Mouse (Mus musculus) spleen, adult 2 months (tissue): Measurements from ENCODE around the gene Il21r. TPM values are rescaled to one million over a fixed set of nuclear protein-coding genes. Genes with fewer than 3 reads are reported as not detected.

ENCODE experiments used
- DNase-seq, 2 experiments: peaks; one replicate each; pipeline versions ENCODE4 v3.0.0 to v3.0.0-alpha.2; 2012 to 2021; ENCODE audit warnings: low spot score in 2 of 2, low read depth in 1 of 2
- H3K27ac ChIP-seq: fragments of 200-500 bp; 2 replicates; pipeline ENCODE4 v1.5.1; 2012; ENCODE audit warnings: low read length, inconsistent platforms; ENCODE audit not compliant: insufficient read depth
- H3K27me3 ChIP-seq: fragments of 200-500 bp; 2 replicates; pipeline ENCODE4 v1.6.1; 2012; ENCODE audit warnings: mild to moderate bottlenecking, moderate library complexity, low read length, inconsistent platforms; ENCODE audit not compliant: control insufficient read depth, insufficient read depth
- H3K36me3 ChIP-seq: fragments of 200-500 bp; 2 replicates; pipeline ENCODE4 v1.6.1; 2012; ENCODE audit warnings: mild to moderate bottlenecking, low read length, inconsistent platforms; ENCODE audit not compliant: control insufficient read depth, insufficient read depth
- H3K4me1 ChIP-seq: fragments of 200-500 bp; 2 replicates; pipeline ENCODE4 v1.6.1; 2011; ENCODE audit warnings: inconsistent platforms; ENCODE audit not compliant: control insufficient read depth, insufficient read depth, insufficient read length
- H3K4me3 ChIP-seq: fragments of 200-500 bp; 2 replicates; pipeline ENCODE4 v1.5.1; 2011; ENCODE audit warnings: mild to moderate bottlenecking, inconsistent platforms; ENCODE audit not compliant: insufficient read depth, insufficient read length; ENCODE audit errors: extremely low read depth
- CTCF ChIP-seq: fragments of 200-500 bp; IDR thresholded peaks from 2 replicates; pipeline ENCODE4 v1.5.1; 2011; ENCODE audit warnings: mild to moderate bottlenecking, inconsistent platforms; ENCODE audit not compliant: insufficient read depth, insufficient read length, insufficient replicate concordance; ENCODE audit errors: extremely low read depth
- POLR2A ChIP-seq: fragments of 200-500 bp; IDR thresholded peaks from 2 replicates; pipeline ENCODE4 v1.6.1; 2011; ENCODE audit warnings: low read depth, low read length, inconsistent platforms
- WGBS: fragments of 180-500 bp; shearing (Covaris S2); methylation state at CpG from one replicate; pipeline ENCODE4 v1.1.7; 2018; 5-methylcytosine and 5-hydroxymethylcytosine counted together
- polyA plus RNA-seq: library from polyadenylated mRNA; depleted of rRNA; stranded (reverse); fragments of >200 nt; gene quantifications from 2 replicates; pipeline ENCODE4 v1.2.3, GENCODE M21; 2012

Il21r gene
- polyA plus RNA-seq, 1 experiment: 138 TPM

- Histone ChIP-seq H3K27me3 (no peaks in the 10 kb centered on the region), H3K27ac (no peak overlapping the region), H3K4me1 (peaks cover 24% of the 10 kb centered on the region), H3K4me3 (no peak overlapping the region), H3K36me3 (peaks cover 57% of the 10 kb centered on the region)
- 81% methylated on average over 11 of the region's 11 CpGs for WGBS
- no peak for TF ChIP-seq CTCF
- TF ChIP-seq POLR2A: no peak
- DNase-seq: no peak
Observed at GRCm38 (mm10) chr7:125564316-125565024, 38.8 kb upstream of the Il21r start.

GRCm38 (mm10) chr7:125565516-125566285 is 37.5 kb upstream of the Il21r start:
- peaks cover 60% of the 10 kb centered on the region for H3K36me3 ChIP-seq
- H3K4me1 ChIP-seq: peaks cover 11% of the 10 kb centered on the region; the same call in 1 of the 2 replicates
- no peak overlapping the region for H3K27ac ChIP-seq
- no peak for DNase-seq
- WGBS: 82% methylated on average over 12 of the region's 12 CpGs
- no peak for TF ChIP-seq CTCF
- H3K4me3 ChIP-seq: no peak overlapping the region
- no peaks in the 10 kb centered on the region for H3K27me3 ChIP-seq

- H3K4me3 ChIP-seq: no peak overlapping the region
- H3K27ac ChIP-seq: no peak overlapping the region
- 76% methylated on average over 2 of the region's 2 CpGs for WGBS
- no peak for TF ChIP-seq POLR2A
- TF ChIP-seq CTCF: no peak
- peaks cover 4% of the 10 kb centered on the region; the same call in 1 of the 2 replicates for H3K4me1 ChIP-seq
- peaks cover 64% of the 10 kb centered on the region for H3K36me3 ChIP-seq
- no peak for DNase-seq
- H3K27me3 ChIP-seq: no peaks in the 10 kb centered on the region
Observed at GRCm38 (mm10) chr7:125566420-125566819, 36.8 kb upstream of the Il21r start.

- Histone ChIP-seq H3K27ac (no peak overlapping the region), H3K36me3 (peaks cover 83% of the 10 kb centered on the region), H3K4me1 (no peaks in the 10 kb centered on the region), H3K4me3 (no peak overlapping the region), H3K27me3 (no peaks in the 10 kb centered on the region)
- WGBS: 68% methylated on average over 8 of the region's 8 CpGs
- TF ChIP-seq CTCF: no peak
- no peak for TF ChIP-seq POLR2A
- no peak for DNase-seq
Observed at GRCm38 (mm10) chr7:125568888-125569287, 34.3 kb upstream of the Il21r start.

GRCm38 (mm10) chr7:125571891-125572290 is 31.3 kb upstream of the Il21r start:
- WGBS: 93% methylated on average over 19 of the region's 19 CpGs
- peaks cover 93% of the 10 kb centered on the region for H3K36me3 ChIP-seq
- no peak for TF ChIP-seq CTCF
- no peak for TF ChIP-seq POLR2A
- no peak overlapping the region for H3K27ac ChIP-seq
- DNase-seq: no peak
- no peak overlapping the region for H3K4me3 ChIP-seq
- no peaks in the 10 kb centered on the region for H3K27me3 ChIP-seq
- H3K4me1 ChIP-seq: peaks cover 8% of the 10 kb centered on the region; the same call in 1 of the 2 replicates

- no peak for DNase-seq
- H3K4me1 ChIP-seq: peaks cover 8% of the 10 kb centered on the region; the same call in 1 of the 2 replicates
- H3K27me3 ChIP-seq: no peaks in the 10 kb centered on the region
- H3K36me3 ChIP-seq: peaks cover 89% of the 10 kb centered on the region
- TF ChIP-seq POLR2A: no peak
- no peak for TF ChIP-seq CTCF
- no peak overlapping the region for H3K27ac ChIP-seq
- H3K4me3 ChIP-seq: no peak overlapping the region
- WGBS: 87% methylated on average over 6 of the region's 6 CpGs
Observed at GRCm38 (mm10) chr7:125572737-125573136, 30.5 kb upstream of the Il21r start.
